Mouse (Mus musculus) kidney, postnatal 0 days (tissue): ENCODE data around the gene Spag7. TPM values are rescaled to one million over a fixed set of nuclear protein-coding genes. Genes with fewer than 3 reads are reported as not detected.

Source experiments
- ATAC-seq: fragments of 200-750 bp; cut with Nextera tagmentation; replicated peaks from 2 replicates; pipeline ENCODE4 v1.8.0; 2017; ENCODE audit warnings: low read depth, moderate number of reproducible peaks, moderate TSS enrichment, moderate library complexity; ENCODE audit not compliant: low FRiP score
- DNase-seq: peaks from one replicate; pipeline ENCODE4 v3.0.0-alpha.2; 2016; ENCODE audit warnings: low spot score
- H3K27ac ChIP-seq: fragments of 300-500 bp; sonication (generic); 2 replicates; pipeline ENCODE4 v1.5.1; 2014; ENCODE audit warnings: mild to moderate bottlenecking
- H3K27me3 ChIP-seq: fragments of 300-500 bp; sonication (generic); 2 replicates; pipeline ENCODE4 v1.6.1; 2014; ENCODE audit warnings: low read length, mixed read lengths; ENCODE audit not compliant: insufficient read depth
- H3K36me3 ChIP-seq: fragments of 300-500 bp; sonication (generic); 2 replicates; pipeline ENCODE4 v1.6.1; 2014; ENCODE audit warnings: low read length, mixed read lengths; ENCODE audit not compliant: insufficient read depth
- H3K4me1 ChIP-seq: fragments of 300-500 bp; sonication (generic); replicated peaks from 2 replicates; pipeline ENCODE4 v1.6.1; 2014; ENCODE audit warnings: antibody characterized with exemption, low read length, mixed read lengths; ENCODE audit not compliant: insufficient read depth
- H3K4me2 ChIP-seq: fragments of 300-500 bp; sonication (generic); 2 replicates; pipeline ENCODE4 v1.6.1; 2014; ENCODE audit warnings: mild to moderate bottlenecking, low read length, moderate library complexity, mixed read lengths
- H3K4me3 ChIP-seq: fragments of 300-500 bp; sonication (generic); replicated peaks from 2 replicates; pipeline ENCODE4 v1.5.1; 2014; ENCODE audit warnings: low read depth, low read length
- H3K9ac ChIP-seq: fragments of 300-500 bp; sonication (generic); 2 replicates; pipeline ENCODE4 v1.6.1; 2014; ENCODE audit warnings: low read depth, low read length
- H3K9me3 ChIP-seq: fragments of 300-500 bp; sonication (generic); replicated peaks from 2 replicates; pipeline ENCODE4 v1.6.1; 2016; ENCODE audit warnings: low read length, inconsistent platforms, mixed read lengths
- CTCF ChIP-seq: IDR thresholded peaks from 2 replicates; pipeline ENCODE4 v1.5.1; 2016; ENCODE audit warnings: antibody characterized with exemption, low read depth, mild to moderate bottlenecking, moderate library complexity
- WGBS: fragments of 180-500 bp; shearing (Covaris S2); extraction: QIAGEN DNeasy Blood & Tissue Kit; methylation state at CpG from one replicate; pipeline ENCODE4 v1.1.7; 2014; 5-methylcytosine and 5-hydroxymethylcytosine counted together
- polyA plus RNA-seq: library from polyadenylated mRNA; unstranded; fragments of >200 nt; fragmentation: Nextera tagmentation; extraction: Ambion mirVana; gene quantifications from 2 replicates; pipeline ENCODE4 v1.2.1, GENCODE M21; 2015

Spag7 gene
- polyA plus RNA-seq, 1 experiment from 2014 or later: 91.5 TPM

GRCm38 (mm10) chr11:70644564-70645103 is 24.6 kb downstream of the Spag7 start:
- no peak overlapping the region for H3K4me2 ChIP-seq
- DNase-seq: no peak
- H3K4me3 ChIP-seq: no peak overlapping the region
- H3K27ac ChIP-seq: no peak overlapping the region
- peaks cover 8% of the 10 kb centered on the region; the same call in 1 of the 2 replicates for H3K4me1 ChIP-seq
- no peak for TF ChIP-seq CTCF
- H3K36me3 ChIP-seq: peaks cover 29% of the 10 kb centered on the region
- H3K27me3 ChIP-seq: no peaks in the 10 kb centered on the region
- H3K9ac ChIP-seq: no peak overlapping the region
- WGBS: 97% methylated on average over 8 of the region's 8 CpGs
- ATAC-seq: no peak
- no peaks in the 10 kb centered on the region for H3K9me3 ChIP-seq

GRCm38 (mm10) chr11:70643051-70643450 is 26.2 kb downstream of the Spag7 start:
- WGBS: 90% methylated on average over 6 of the region's 6 CpGs
- H3K4me1 ChIP-seq: peaks cover 8% of the 10 kb centered on the region; the same call in 1 of the 2 replicates

DNA sequence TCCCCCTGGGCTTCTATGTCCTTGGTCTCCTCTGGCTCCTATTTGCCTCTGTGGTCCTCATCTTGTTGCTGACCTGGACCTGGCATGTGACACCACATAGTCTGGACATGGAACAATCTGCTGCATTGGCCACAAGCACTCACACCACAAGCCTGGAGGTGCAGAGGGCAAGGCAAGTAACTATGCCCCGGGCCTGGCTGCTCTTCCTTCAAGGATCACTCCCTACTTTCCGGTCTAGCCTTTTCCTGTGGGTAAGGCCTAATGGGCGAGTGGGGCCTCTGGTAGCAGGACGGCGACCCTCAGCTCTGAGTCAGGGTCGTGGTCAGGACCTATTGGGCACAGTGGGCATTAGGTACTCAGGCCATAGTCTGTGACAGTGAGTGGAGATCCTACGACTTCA is 28.0 kb downstream of the Spag7 start:
- no peak overlapping the region for H3K4me3 ChIP-seq
- H3K4me2 ChIP-seq: no peak overlapping the region
- peaks cover 8% of the 10 kb centered on the region; the same call in 1 of the 2 replicates for H3K4me1 ChIP-seq
- peaks cover 16% of the 10 kb centered on the region for H3K36me3 ChIP-seq
- 79% methylated on average over 7 of the region's 7 CpGs for WGBS
- no peak overlapping the region for H3K9ac ChIP-seq
- H3K27ac ChIP-seq: no peak overlapping the region
- DNase-seq (no peak), ATAC-seq (no peak)
- H3K9me3 ChIP-seq: no peaks in the 10 kb centered on the region
- no peaks in the 10 kb centered on the region for H3K27me3 ChIP-seq
- TF ChIP-seq CTCF: no peak

More at GRCm38 (mm10) chr11:70643051-70643450, 26.2 kb downstream of the Spag7 start:
- Histone ChIP-seq H3K27me3 (no peaks in the 10 kb centered on the region), H3K36me3 (peaks cover 16% of the 10 kb centered on the region), H3K9me3 (no peaks in the 10 kb centered on the region), H3K4me2 (no peak overlapping the region), H3K9ac (no peak overlapping the region), H3K27ac (no peak overlapping the region), H3K4me3 (no peak overlapping the region)
- TF ChIP-seq CTCF: no peak
- DNase-seq: no peak
- no peak for ATAC-seq

- peaks cover 11% of the 10 kb centered on the region for H3K36me3 ChIP-seq
- no peak for TF ChIP-seq CTCF
- no peaks in the 10 kb centered on the region for H3K27me3 ChIP-seq
- DNase-seq (no peak), ATAC-seq (no peak)
- no peak overlapping the region for H3K4me2 ChIP-seq
- peaks cover under 1% of the 10 kb centered on the region; the same call in 1 of the 2 replicates for H3K4me1 ChIP-seq
- no peak overlapping the region for H3K4me3 ChIP-seq
- H3K9me3 ChIP-seq: no peaks in the 10 kb centered on the region
- 79% methylated on average over 8 of the region's 8 CpGs for WGBS
- H3K9ac ChIP-seq: no peak overlapping the region
- H3K27ac ChIP-seq: no peak overlapping the region
Measured at GRCm38 (mm10) chr11:70639976-70640375, 29.2 kb downstream of the Spag7 start.

DNA sequence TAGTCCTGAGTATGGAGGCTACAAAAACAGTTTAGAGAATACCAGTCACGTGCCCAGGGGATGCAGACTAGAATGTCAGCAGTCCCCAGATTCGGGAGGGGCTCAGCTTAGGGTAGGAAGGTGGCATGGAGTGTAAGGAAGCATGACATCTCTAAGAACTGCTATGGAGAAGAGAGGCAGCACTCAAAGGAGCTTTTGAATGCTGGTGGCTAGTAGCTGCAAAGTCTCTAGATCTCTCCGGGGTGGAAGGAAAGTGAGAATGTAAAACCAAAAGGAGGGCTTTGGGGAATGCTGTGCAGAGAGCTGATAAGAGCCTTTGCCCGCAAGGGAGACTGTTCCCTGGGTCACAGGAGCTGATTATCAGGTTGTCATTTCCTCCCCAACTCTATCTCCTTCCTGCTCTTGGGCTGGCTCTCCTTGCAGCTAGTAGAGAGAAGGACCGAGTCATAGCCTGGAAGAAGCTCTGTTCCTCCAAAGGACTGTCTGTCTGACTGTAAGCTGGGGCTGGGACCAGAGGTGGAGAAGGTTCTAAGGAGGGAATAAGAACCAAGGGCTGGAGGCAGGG is 30.4 kb downstream of the Spag7 start, which contains the start of gene Gp1ba:
Gp1ba (plus strand) TSS at position 409 of the 565 bp plus-strand sequence.
- WGBS: 44% methylated on average over 5 of the region's 5 CpGs
- Histone ChIP-seq H3K27me3 (no peaks in the 10 kb centered on the region), H3K4me2 (no peak within 1 kb of the TSS), H3K27ac (no peak within 1 kb of the TSS), H3K4me3 (no peak within 1 kb of the TSS), H3K4me1 (no peaks in the 10 kb centered on the region; the same call in 1 of the 2 replicates), H3K9ac (no peak within 1 kb of the TSS), H3K36me3 (no peaks in the 10 kb centered on the region), H3K9me3 (no peaks in the 10 kb centered on the region)
- no peak for ATAC-seq
- TF ChIP-seq CTCF: no peak
- no peak for DNase-seq

GRCm38 (mm10) chr11:70638293-70638692 is 30.9 kb downstream of the Spag7 start:
- Histone ChIP-seq H3K4me2 (no peak overlapping the region), H3K4me1 (no peaks in the 10 kb centered on the region; the same call in 1 of the 2 replicates), H3K36me3 (no peaks in the 10 kb centered on the region), H3K9ac (no peak overlapping the region), H3K9me3 (no peaks in the 10 kb centered on the region), H3K27ac (no peak overlapping the region), H3K27me3 (no peaks in the 10 kb centered on the region), H3K4me3 (no peak overlapping the region)
- ATAC-seq (no peak), DNase-seq (no peak)
- 94% methylated on average over 1 of the region's 1 CpGs for WGBS
- TF ChIP-seq CTCF: no peak
